Mouse (Mus musculus) c-Kit-positive CD71-negative TER-119-negative erythroid progenitor cells, embryonic 14.5 days (primary cell): ENCODE data around the gene Slc12a8.

Source experiments
- DNase-seq: peaks from one replicate; pipeline ENCODE4 v3.0.0-alpha.2; 2013; ENCODE audit warnings: low read depth

Gene Slc12a8

DNA sequence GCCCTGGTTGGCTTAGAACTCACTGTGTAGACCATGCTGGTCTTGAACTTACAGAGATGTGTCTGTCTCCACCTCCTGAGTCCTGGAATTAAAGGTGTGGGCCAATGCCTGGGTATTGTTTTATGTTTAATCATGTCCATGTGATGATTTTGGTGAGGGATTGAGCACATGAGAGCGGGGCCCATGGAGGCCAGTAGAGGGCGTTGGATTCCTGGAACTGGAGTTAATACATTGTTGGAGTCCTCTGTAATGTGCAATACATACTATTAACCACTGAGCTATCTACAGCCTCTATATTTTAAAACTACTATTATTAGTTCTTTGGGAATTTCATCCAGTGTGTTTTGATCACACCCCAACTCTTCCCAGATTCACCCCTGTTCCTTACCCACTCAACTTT, 27.2 kb downstream of the Slc12a8 start:
- DNase-seq, result no peak

DNA sequence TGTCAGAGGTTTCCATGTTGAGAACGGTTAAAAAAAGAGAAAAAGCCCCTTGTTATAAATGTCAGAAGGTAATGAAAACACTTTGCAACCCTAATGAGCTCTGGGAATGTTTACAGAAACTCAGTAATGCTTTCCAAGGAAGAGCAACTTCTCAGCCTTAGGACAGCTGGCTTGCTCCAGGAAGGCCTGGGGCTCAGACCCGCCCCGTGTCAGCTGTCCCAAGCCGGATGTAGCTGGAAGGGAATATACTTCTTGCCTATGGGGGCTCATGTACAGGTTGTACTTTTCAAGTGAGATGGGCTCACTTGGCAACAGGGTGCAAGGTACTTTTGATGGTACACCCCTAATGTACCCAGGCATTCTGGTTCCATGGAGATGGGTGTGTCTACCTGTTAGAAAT, 28.4 kb downstream of the Slc12a8 start:
- DNase-seq, result no peak

GRCm38 (mm10) chr16:33553689-33554342, 36.7 kb downstream of the Slc12a8 start:
- no peak for DNase-seq

DNA sequence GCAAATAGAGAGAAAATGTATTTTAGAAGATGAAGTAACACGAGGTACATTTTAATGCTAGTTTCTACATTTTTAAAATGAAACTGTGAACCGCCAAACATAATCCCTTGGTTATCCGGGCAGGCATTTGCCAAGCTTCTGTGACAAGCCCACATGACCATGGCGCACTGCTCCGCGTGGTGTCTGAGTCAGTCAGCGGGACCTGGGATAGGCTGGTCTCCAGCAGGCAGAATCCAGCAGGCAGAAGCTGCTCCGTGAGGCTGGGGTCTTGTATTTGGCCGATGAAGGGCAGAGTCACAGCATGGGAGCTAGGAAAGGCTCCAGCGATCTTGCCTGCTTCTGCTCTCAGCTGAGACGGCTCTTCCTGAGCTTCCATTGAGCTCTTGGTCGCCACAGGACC, 41.0 kb downstream of the Slc12a8 start:
- no peak for DNase-seq

GRCm38 (mm10) chr16:33560281-33560680, 43.2 kb downstream of the Slc12a8 start:
- DNase-seq, result peak; percentile 74

DNA sequence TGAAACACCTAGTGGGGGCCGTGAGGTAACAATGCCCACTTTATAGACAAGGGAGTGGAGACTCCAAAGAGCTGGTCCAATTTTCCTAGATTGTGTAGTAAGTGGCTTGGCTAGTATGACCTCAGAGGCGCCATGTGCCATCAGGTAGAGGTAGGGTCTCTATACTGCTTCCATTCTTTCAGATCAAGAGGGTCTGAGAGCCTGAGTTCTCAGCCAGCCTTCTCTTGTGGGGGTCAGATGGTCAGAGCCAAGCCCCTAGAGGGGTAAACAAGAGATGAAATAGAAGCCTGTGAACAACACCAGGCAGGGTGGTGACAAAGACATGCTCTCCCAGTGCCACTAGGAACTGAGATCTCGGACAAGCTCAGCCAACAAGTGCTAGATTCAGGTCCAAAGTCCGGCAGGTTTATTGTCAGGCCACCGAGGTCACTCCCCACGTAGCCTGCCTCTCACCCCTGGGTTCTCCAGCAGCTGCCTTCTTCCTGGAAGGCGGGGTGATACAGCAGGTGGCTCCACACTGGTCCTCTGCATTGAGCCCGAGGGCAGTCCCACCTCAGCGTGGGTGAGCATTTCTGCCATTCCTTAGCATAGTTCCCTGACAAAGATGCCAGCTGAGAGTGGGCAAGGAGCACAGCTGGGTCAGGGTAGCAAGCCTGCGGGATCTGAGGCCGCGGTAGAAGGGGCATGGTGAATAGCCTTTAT, 44.3 kb downstream of the Slc12a8 start:
- DNase-seq, result no peak

GRCm38 (mm10) chr16:33562874-33563537, 45.9 kb downstream of the Slc12a8 start:
- DNase-seq, result no peak

GRCm38 (mm10) chr16:33563538-33564013, 46.4 kb downstream of the Slc12a8 start:
- DNase-seq, result no peak

DNA sequence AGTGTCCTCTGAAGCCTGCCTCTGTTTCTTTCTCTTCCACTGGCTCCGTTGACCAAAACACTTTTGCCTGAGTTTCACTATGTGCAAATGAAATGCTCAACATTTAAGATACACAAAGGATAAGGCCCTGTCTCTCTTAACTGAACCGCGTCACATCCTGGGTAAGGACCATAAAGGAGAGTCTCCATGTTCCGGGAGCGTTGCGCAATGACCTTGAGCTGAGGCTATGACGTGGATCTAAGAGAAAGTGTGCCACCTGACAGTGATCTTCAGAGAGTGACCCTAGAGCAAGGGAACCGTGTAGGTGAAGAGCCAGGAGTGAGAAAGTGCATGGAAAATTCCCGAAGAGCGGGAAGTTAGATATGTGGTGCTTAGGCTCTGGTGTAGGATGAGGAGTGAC, 49.3 kb downstream of the Slc12a8 start:
- no peak for DNase-seq

GRCm38 (mm10) chr16:33567736-33568135, 50.6 kb downstream of the Slc12a8 start:
- DNase-seq, result no peak

DNA sequence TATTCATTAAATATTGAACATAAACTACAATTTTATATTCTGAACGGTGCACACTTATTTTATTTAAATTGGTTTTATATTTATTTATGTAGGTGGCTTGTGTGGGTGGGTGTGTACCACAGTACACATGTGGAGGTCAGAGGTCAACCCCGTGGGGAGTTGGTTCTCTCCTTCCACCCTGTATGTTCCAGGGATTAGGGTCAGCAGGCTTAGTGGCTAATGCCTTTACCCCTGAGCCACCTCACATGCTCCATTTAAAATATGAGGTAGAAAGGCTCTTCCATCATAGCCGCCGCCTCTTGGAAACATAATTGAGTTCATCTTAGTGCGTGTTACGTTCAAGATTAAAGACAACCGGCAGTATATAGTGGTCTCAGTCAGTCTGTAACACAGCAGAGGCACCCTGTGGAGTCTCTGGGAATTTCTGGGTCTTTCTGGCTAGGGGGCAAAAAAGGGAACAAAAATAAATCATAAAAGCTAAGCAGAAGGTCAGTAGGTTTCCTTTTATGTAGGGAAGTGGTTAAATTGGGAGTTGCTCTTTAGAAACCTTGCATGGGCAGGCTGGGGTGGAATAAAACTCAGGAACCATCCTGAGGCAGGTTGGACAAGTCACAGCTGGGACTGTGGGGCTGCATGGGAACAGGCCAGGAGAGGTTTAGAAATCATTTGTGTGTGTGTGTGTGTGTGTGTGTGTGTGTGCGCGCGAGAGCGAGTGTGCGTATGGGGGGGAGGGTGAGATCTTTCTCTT, 51.3 kb downstream of the Slc12a8 start:
- no peak for DNase-seq

GRCm38 (mm10) chr16:33572646-33573045, 55.5 kb downstream of the Slc12a8 start:
- no peak for DNase-seq

DNA sequence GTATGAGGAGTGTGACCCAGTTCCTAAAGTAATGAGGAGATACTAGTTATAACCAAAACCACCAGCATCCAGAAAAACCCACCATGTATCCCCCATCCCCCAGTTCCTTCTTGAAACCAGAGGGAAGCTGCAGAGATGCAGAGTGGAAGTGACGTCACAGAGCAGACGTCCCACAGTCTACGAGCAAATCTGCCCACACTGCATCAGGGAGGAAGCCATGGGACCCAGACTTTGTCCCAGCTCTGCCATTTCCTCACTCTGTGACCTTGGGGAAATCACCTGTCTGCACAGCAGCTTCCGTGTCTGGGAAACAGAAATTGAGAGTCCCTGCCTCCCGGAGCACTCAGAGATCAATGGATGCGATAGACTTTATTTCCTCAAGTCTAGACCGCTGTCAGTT, 56.6 kb downstream of the Slc12a8 start:
- DNase-seq, result no peak

GRCm38 (mm10) chr16:33575728-33576127, 58.6 kb downstream of the Slc12a8 start:
- no peak for DNase-seq

- DNase-seq, result no peak
Observed at GRCm38 (mm10) chr16:33576271-33577189, 59.4 kb downstream of the Slc12a8 start.

DNA sequence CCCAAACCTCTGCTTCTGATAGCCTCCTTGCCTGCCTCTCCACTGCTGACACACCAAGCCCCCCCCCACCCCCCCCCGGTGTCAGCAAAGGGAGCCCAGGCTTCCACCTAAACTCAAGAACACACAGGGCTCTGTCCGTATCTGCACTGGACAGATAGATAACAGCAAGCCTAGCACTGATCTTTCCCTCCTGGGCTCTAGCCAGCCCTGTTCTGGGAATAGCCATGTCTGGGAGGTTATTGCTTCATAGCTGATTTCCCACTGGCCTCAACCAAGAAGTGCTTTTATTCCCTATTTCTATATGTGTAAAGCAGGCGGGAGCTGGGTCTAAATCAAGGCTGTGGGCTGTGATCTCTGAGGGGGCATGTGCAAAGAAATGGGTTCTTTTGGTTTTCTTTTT, 61.3 kb downstream of the Slc12a8 start:
- no peak for DNase-seq

DNA sequence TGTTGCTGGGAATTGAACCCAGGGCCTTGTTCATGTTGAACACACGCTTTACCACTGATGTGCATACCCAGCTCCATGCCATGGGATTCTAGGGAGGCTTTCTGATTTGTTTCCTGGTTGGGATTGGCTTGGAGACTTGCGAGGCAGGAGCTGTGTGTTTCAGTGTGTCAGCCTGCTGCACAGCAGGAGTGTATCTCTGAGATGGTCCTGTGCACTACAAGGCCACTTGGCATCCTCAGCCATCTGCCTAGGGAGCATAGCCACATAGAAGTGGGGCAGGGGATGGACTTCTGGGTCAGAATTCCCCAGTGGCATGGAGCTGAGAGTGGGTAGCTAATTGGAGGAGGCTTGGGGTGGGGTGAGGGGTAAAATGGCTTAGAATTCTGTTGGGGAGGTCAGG, 63.2 kb downstream of the Slc12a8 start:
- DNase-seq, result no peak

DNA sequence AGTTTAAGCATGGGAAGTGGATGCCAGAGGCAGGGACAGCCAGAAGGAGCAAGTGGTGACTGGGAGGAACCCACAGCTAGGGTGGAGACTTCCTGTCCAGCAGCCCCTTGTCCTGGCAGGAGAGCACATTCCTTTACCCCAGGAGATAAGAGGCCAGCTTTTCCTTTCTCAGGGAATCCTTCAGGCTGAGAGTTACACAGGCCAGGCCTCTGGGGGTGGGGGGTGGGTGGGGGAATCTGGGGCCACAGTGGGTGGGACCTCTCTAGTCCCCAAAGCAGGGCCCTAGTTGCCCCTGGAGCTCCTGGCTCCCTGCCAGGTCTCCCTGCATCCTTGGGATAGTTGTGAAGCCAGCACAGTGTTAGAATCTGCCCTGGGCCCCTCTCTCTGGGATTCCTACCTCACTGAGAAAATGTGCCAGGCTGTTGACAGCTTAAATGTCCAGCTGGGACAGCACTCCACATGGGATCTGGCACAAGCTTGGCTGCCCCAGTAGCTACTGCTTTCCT, 63.7 kb downstream of the Slc12a8 start:
- DNase-seq, result no peak

- no peak for DNase-seq
Observed at GRCm38 (mm10) chr16:33581661-33582099, 64.6 kb downstream of the Slc12a8 start.

DNA sequence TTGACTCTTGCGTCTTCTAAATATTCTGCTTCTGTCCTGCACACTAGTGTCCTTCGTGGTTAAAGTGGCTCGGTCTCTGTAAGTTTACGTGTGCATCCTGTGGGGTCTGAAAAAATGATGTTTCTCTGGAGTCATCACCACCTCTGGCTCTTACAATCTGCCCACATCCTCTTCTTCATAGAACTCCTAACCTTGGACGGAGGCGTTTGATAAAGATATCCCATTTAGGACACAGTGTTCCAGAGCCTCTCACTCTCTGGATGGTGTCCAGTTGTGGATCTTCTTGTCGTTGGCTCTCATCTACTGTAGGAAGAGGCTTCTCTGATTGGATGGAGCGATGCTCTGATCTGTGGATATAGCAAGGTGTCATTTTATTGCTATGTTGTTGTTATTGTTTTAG, 65.4 kb downstream of the Slc12a8 start:
- no peak for DNase-seq

GRCm38 (mm10) chr16:33583333-33583732, 66.2 kb downstream of the Slc12a8 start:
- DNase-seq, result no peak
